Mouse (Mus musculus) cerebellum, adult 8-10 months (tissue): ENCODE measurements around the gene H2-D1.

Experiments used
- DNase-seq: peaks from one replicate; pipeline ENCODE4 v3.0.0; 2022

Gene H2-D1

DNA sequence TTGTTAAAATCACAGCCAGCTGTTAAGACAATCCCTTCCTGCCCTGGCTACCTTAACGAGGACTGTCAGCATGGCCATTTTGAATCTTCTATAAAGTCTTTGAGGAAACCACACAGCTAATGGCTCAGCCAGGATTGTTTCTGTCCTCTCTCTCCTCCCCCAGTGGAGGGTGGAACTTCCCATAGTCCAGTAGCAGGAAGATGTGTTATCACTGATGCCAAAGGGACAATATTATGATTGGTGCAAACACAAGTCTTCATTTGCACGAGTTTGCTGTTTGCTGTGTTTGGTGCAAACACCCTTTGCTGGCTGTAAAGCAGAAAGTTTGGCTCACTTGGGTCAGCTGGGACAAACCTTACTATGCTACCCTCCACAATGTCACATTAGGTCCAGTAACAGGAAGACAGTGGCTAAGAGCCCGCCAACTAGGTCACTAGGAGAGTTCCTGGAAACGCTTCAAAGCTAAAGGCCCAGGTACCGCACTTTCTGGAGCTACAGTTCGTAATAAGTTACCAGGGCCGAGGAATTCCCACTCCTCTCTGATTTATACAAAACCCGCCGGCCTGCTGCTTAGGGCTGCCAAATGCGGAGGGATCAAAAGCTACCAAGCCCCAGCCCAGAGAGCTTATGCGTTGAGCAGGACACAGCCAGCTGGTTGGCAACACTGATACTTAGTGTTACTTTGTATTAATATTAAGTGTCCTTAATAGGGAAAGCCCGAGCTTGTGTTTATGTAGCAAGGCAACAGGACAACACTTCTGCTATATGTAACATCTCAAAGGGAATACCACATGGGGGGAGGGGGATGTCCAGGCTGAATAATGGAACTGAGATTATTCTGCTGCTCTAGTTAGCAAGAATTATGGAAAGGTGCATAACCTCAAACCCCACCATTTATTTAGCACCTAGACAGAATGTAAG is 21.9 kb upstream of the H2-D1 start:
- DNase-seq = peak; percentile 54

DNA sequence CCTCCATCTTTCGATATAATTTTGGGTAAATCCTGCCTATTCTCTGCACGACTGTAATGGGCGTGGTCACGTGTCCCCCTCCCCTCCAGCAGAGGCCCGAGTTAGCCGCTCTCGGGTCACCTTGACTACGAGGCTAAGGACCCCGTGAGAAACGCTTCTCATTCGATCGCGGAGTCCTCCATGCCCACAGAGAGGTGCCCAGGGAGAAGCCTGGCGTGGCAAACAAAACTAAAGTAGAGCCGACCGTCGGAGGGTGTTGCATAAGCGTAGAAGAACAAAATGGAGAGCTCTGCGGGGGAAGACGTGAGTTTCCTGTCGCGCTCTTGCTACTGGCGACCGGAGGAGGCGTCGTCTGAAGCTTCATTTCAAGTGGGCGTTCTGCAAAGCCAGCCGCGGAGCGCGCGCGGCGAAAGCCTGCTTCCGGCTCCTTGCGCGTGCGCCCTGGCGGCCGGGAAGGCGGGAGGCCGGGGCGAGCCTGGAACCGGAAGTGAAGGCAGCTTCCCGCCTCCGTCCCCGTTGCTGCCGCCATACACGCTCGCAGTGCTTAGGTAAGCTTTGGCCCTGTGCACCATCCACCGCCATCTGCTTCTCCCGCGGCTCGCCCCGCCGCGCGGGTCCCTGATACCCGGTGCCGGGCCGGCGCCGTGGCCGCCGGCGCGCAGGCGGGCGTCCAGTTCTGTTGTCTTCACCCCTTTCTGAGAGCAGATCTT is 21.1 kb upstream of the H2-D1 start, which contains the start of gene Ddx39b:
Gene Ddx39b (plus strand): TSS at position 442 of the 710 bp plus-strand sequence.
- DNase-seq = peak; percentile 95

DNA sequence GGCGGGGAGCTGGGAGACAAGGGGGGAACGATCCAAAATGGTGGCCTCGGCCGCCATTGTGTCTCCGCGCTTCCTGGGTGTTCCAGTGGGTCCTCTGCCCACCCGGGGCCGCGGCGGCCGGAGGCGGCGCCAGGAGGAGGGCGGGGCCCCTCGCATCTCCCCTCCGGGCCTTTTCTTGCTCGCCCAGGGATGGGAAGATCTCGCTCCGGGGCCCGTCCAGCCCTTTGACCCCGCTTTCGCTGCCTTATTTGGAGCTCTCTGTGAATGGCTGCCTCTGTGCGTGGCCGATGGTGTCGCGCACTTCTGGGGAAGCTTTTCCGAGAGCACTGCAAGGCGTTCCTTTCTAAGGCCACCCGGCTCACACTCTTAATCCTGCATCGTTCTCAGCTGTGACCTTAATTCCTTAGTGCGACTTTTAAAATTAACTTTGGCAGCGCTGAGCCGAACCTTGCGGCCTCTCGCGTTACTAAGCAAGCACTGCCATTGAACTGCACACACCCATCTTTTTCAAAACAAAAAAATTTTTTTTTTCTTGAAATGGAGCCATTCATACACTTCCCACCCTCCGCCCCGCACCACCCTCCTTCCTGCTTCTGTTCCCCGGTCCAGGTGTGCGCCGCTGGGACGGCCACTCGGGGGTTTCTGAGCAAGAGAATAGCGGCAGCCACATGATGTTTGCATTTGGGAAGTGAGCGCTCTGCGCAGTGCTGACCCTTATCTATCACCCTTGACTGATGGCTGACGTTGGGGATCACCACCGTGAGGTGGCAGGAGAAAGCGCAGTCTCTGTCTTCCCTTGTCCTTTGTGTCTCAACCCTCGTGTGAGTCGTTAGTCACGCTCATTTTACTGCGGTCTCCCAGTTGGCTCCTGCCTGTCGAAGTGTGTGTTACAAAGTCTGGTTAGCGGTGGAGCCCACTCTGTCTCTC is 20.3 kb upstream of the H2-D1 start:
- DNase-seq = no peak

DNA sequence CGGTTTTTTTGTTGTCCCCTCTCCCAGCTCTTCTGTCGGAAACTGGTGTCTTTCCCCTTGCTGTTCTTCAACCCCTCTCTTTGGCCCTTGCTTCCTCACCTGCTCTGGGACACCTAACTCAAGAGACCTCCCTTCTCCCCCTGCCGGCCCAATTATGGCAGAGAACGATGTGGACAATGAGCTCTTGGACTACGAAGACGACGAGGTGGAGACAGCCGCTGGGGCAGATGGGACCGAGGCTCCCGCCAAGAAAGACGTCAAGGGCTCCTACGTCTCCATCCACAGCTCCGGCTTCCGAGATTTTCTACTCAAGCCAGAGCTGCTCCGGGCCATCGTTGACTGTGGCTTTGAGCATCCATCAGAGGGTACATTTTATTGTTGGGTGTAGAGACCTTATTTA is 19.4 kb upstream of the H2-D1 start:
- DNase-seq = peak; percentile 56

DNA sequence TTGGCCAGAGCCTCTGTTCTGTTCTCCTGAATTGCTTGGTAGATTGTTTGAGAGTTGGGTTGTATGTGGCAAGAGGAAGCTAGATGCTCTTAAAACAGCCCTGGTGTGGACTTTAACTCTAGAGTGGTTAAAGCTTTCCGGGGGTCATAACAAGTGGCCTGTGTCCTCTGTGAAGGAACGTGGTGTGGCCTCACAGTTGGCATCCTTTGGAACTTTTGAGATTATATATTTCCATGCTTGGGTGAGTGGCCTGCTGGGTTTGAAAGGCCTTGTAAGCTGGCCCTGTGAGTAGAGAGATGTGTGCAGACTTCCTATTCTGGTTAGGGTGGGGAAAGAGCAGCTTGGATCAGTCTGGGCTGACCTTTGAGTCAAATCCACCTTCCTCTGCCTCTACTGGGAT is 17.5 kb upstream of the H2-D1 start:
- no peak for DNase-seq

DNA sequence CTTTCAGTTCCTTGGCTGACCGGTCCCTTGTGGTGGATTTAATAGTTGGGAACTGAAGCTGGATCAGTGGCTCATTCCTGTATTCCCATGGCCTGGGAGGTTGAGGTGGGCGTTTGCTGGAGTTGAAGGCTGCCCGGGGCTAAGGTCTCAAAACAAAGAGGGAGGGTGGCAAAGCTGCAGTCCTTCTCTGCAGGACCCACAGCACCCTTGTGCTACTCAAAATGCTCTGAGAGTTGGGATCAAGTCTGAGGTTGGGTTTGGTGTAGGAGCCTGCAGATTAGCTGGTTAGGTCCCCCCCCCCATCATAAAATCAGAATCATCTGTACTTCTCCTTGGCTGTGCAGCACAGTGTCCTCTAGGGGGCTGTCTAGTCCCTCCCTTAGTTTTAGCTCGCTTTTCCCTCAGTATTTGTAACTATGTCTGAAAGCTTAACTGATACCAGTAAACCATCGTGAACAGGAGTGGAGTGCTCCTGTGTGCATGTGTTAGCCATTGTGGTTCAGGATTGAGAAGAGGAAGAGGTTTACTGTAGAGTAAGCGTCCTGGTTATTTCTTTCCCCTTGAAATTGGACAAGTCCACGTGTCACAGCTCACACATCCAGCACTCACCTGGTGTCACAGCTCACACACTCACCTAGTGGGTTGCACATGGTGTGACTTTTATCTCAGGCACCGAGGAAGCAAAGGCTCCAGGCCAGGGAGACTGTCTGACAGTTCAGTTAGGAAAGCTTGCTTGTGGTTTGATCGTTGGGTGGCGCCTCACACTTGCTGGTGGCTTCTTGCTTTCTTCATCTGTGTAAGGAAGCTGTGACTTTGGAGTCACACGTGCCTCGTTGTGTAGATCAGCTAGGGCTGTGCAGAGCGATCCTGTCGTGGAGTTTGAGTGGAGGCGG is 16.6 kb upstream of the H2-D1 start:
- no peak for DNase-seq

DNA sequence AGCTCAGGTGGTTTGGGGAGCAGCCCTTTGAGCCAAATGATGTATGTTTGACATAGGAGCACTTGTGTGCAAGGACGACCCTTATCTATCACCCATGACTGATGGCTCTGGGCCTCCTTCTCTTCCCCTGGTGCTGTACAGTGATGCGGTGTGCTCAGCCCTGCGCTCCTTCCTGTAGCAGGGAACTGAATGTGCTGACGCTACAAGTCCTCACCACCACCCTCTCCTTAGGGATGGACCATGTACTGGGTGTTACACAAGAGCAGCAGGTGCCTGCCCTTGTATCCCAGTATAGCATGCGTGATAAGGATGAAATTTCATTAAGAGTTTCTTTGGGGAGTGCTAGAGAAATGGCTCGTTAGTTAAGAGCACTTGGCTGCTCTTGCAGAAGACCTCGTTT is 15.4 kb upstream of the H2-D1 start:
- no peak for DNase-seq

DNA sequence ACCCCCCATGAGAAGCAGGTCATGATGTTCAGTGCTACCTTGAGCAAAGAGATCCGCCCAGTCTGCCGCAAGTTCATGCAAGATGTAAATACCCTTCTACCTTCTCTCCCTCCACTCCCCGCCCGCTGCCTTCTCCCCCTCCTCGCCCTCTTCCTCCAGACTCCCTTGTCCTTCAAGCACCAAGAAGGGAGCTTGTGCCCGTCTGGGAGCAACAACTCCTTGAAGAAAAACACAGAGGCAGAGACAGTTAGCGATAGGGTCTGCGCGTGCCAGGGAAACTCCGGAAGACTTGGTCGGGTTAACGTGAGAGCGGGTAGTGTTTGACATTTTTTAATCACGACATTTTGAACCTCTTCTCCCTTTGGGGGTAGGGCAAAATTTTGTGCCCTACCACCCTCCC is 13.5 kb upstream of the H2-D1 start:
- no peak for DNase-seq

DNA sequence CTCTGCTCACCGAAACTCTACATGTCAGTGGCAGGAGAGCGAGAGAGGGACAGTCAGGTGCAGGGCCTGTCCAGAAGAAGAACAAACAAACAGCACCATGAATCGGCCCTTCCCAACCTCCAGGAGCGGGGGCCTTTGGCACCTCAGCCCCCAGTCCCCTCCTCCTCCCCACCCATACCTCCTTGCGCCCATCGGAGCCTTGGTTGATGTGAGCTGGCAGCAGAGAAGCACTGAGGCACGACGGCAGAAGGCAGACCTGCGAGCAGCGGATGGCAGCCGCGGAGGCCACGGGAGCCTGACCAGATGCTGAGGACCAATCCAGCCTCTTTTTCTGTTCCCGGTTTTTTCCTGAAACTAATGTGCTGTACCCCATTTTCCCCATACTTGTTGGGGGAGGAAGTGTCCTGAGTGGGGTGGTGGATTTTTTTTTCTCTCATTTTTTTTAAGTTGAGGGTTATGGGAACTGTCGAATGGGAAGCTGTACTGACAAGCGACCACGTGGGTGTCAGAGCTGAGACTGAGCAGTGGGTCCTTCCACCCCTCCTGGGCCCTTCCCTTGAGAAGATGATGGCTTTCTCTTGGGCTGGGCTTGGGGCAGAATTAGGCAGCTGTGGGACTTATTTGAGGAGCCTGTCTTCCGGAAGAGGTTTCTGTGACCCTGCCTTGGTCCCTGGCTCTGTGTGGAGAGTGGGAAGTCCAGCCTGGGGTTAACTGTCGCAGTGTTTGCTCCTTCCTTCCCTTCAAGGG is 12.9 kb upstream of the H2-D1 start:
- DNase-seq = no peak

DNA sequence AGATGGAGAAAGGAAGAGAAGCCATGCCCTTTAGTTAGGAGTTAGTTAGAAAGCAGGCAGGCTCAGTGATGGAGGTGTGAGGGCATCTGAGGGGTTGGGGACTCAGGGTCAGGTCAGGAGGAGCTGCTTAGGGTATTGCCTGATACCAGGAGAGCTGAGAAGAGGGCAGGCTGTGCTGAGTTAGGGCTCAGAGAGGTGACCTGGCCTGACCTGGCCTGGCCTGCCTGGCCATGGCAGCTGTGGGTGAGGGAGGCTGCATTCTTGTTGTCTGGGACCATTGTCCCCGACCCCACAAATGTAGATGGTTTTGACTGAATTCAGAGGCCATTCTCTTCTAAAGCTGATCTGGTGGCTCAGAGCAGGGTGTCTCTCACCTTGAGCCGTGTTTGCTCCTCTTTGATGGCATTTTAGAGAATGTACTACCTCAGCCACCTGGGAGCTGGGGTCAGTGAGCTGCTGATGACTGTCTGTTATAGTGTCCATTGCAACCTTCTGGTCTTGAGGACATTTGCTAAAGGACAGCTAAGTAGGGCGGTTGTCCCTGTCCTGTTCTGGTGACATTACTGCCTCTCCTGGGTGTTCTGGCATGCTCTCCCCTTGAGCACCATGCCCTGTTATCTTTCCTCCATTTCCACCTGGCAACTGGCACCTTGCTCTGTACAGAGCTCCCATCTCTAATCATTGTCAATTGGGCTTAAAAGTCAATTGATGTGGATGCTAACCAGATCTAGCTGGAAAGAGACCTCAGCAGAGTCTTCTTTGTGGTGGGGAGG is 12.0 kb upstream of the H2-D1 start:
- DNase-seq = no peak

DNA sequence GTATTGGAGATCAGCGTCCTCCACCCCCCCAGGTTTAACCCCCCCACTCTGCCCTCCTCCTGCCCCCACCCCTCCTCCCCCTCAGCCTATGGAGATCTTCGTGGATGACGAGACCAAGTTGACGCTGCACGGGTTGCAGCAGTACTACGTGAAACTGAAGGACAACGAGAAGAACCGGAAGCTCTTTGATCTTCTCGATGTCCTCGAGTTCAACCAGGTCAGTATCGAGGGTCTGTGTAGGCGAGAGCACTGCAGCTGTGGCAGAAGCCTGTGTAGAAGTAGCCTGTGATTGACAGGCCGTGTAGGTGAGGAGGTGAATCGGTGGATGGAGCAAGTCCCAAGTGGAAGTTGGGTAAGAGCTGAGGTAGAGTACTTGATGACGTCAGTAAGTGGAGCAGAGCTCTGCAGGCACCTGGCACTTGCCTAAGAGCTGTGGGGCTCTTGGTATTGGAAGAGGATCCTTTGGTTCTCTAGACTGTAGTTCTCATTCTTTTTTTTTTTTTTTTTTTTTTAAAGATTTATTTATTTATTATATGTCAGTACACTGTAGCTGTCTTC is 11.3 kb upstream of the H2-D1 start:
- no peak for DNase-seq

DNA sequence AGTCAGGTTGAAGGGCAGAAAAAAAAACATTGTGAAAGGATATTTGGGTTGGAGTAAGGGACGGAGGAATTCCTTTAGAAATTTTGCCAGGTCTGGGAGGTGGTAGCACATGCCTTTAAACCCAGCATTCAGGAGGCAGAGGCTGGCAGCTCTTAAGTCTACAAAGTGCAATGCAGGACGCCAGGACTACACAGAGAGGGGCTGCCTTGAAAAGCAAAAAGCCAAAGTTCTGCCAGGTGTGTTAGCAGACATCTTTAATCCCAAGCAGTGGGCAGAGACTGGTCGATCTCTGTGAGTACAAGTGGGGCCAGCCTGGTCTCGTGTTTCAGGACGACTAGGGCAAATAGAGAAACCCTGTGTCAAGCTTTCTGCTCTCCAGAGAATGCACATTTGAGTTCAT is 10.5 kb upstream of the H2-D1 start:
- peak; percentile 5 for DNase-seq

DNA sequence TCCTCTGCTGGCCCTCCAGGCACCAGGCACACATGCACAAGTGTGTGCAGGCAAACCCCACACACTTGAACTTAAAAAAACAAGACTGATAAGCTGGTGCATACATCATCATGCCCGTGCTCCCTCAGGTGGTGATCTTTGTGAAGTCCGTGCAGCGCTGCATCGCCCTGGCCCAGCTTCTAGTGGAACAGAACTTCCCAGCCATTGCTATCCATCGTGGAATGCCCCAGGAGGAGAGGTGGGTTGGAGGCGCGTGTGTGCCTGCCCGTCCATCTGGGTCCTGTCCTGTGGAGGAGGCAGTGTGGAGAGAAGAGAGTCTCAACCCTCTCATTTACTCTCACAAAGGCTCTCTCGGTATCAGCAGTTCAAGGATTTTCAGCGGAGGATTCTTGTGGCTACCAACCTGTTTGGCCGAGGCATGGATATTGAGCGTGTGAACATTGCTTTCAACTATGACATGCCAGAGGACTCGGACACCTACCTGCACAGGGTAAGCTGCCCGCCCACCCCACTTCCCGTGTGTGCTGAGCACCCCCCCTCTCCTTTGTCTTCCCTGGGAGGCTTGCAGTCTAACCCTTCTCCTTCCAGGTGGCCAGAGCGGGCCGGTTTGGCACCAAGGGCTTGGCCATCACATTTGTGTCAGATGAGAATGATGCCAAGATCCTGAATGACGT is 9.8 kb upstream of the H2-D1 start:
- peak; percentile 12 for DNase-seq

DNA sequence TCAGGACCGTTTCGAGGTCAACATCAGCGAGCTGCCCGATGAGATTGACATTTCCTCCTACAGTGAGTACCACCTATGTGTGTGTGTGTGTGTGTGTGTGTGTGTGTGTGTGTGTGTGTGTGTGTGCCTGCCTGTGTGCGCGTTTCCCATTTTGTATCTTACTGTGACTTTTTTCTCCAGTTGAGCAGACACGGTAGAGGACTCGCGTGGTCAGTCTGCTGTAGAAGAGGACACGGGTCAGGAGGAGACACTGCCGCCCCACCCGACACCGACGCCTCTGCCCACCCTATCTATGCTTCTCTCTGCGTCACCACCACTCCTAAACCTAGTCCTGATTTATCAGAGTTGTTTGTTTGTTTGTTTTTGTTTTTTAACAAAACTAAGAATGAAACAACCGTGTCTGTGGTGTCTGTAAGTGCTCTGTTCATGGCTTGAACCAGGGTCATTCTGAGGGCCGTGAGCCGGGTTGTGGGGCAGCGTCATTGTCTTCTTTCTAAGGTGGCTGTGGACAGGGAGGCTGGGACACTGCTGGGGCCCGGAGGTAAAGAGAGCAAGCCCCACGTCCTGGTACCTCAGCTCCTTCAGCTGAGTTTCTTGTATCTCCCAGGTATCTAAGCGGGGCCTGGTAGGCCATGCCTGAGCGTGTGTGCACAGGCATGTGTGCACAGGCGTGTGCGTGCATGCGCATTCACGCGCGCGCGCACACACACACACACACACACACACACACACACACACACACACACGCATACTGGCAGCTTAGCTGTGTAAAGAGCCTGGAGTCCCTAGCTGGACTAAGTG is 9.0 kb upstream of the H2-D1 start:
- DNase-seq = peak; percentile 7

DNA sequence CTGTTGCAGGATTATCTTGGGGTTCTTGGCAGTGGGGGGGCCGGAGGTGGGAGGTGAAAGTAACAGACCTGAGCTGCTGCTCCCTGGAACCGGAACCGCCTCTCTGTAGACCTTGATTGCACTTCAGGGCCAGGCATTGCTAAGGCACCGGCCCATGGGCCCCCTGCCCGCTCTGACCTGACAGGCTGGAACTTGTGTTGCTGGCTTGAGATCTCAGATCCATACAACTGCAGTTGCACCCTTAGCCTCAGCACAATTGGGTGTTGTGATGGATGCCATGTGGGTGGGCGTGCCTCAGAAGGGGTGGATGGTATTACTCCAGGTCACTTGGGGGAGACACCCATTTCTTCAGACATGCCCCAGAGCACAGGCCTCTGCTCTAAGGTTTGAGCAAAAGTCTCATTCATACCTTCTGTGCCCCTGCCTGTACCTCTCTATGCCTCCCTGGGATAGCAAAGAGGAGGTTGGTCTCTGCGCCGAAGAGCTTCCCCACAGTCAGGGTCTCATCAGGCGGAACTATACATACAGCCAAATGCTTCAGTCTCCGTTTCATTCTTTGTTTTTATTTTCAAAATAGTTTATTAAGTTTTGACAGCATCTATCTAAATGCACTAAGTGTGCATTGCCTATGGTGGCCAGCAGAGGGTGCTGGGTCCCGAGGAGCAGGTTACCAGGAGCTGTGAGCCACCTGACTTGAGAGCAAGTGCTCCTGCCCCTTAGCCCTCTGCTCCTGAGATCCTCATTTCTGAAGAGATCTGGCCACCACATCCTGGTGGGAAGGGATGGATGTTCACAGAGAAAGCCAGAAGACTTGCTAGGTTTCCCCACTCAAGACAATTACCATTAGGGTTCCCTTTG is 8.1 kb upstream of the H2-D1 start:
- peak; percentile 43 for DNase-seq

DNA sequence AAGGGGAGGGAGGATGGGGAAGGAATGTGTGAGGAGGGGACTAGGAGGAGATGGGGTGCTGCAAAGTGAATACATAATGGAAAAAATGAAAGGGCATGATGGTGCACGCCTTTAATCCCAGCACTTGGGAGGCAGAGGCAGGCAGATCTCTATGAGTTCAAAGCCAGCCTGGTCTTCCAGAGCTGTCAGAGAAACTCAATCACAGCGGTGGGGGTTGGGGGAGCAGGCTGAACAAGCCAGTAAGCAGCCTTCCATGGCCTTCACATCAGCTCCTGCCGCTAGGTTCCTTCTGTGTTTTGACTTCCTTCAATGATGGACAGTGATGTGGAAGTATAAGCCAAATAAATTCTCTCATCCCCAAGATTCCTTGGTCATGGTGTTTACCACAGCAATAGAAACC is 7.2 kb upstream of the H2-D1 start:
- peak; percentile 7 for DNase-seq

DNA sequence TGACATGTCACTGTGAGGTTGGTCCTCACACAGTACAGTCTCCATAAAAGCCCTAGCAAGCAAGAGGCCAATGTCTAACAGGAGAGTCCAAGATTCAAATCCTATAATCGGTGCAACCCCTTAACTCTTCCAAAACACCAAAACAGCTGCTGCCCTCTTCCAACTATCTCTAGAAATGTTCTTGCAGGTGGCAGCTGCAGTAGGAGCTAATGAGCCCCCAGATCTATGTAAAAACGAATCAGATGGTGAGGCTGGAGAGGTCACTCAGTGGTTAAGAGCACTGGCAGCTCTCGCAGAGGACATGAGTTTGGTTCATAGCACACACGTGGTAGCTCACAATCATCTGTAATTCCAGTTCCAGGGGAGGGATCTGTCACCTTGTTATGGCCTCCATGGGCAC is 6.8 kb upstream of the H2-D1 start:
- no peak for DNase-seq

DNA sequence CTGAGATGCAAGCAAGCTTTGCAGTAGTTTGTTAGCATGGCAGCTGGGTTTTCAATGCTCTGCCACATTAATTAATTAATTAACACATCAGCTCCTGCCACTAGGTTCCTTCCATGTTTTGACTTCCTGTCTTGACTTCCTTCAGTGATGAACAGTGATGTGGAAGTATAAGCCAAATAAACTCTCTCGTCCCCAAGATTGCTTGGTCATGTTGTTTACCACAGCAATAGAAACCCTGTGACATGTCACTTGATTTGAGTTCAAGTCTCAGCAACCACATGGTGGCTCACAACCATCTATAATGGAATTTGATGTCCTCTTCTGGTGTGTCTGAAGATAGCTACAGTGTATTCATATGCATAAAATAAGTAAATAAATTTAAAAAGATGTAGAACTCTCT is 5.2 kb upstream of the H2-D1 start:
- no peak for DNase-seq
